Mouse (Mus musculus) intestine, embryonic 15.5 days (tissue): ENCODE data around the gene Emc8. TPM values are rescaled to one million over a fixed set of nuclear protein-coding genes. Genes with fewer than 3 reads are reported as not detected.
"Not testable (repeated sequence)": the region's sequence is repeated elsewhere in the genome, so short reads cannot be mapped to it uniquely, and the experiment has no call there.

Experiments
- ATAC-seq: fragments of 200-750 bp; cut with Nextera tagmentation; 2 replicates; pipeline ENCODE4 v1.8.0; 2017; ENCODE audit warnings: moderate TSS enrichment, moderate library complexity
- H3K27ac ChIP-seq: fragments of 300-500 bp; sonication (generic); 2 replicates; pipeline ENCODE4 v1.5.1; 2015; ENCODE audit warnings: mild to moderate bottlenecking, inconsistent platforms
- H3K27me3 ChIP-seq: fragments of 300-500 bp; sonication (generic); replicated peaks from 2 replicates; pipeline ENCODE4 v1.6.1; 2015; ENCODE audit warnings: inconsistent platforms
- H3K36me3 ChIP-seq: fragments of 300-500 bp; sonication (generic); 2 replicates; pipeline ENCODE4 v1.6.1; 2015; ENCODE audit warnings: inconsistent platforms
- H3K4me1 ChIP-seq: fragments of 300-500 bp; sonication (generic); replicated peaks from 2 replicates; pipeline ENCODE4 v1.6.1; 2015; ENCODE audit warnings: inconsistent platforms
- H3K4me2 ChIP-seq: fragments of 300-500 bp; sonication (generic); replicated peaks from 2 replicates; pipeline ENCODE4 v1.6.1; 2015; ENCODE audit warnings: mild to moderate bottlenecking, inconsistent platforms
- H3K4me3 ChIP-seq: fragments of 300-500 bp; sonication (generic); replicated peaks from 2 replicates; pipeline ENCODE4 v1.5.1; 2015; ENCODE audit warnings: inconsistent platforms
- H3K9ac ChIP-seq: fragments of 300-500 bp; sonication (generic); 2 replicates; pipeline ENCODE4 v1.6.1; 2015; ENCODE audit warnings: inconsistent platforms
- H3K9me3 ChIP-seq: fragments of 300-500 bp; sonication (generic); 2 replicates; pipeline ENCODE4 v1.6.1; 2016; ENCODE audit warnings: inconsistent platforms
- WGBS: fragments of 180-500 bp; shearing (Covaris S2); methylation state at CpG from one replicate; pipeline ENCODE4 v1.1.7; 2015; 5-methylcytosine and 5-hydroxymethylcytosine counted together
- polyA plus RNA-seq: library from polyadenylated mRNA; unstranded; fragments of >200 nt; fragmentation: Nextera tagmentation; extraction: Ambion mirVana; gene quantifications from 2 replicates; pipeline ENCODE4 v1.2.1, GENCODE M21; 2015

Emc8 gene
- polyA plus RNA-seq, 1 experiment from 2014 or later: 235 TPM

DNA sequence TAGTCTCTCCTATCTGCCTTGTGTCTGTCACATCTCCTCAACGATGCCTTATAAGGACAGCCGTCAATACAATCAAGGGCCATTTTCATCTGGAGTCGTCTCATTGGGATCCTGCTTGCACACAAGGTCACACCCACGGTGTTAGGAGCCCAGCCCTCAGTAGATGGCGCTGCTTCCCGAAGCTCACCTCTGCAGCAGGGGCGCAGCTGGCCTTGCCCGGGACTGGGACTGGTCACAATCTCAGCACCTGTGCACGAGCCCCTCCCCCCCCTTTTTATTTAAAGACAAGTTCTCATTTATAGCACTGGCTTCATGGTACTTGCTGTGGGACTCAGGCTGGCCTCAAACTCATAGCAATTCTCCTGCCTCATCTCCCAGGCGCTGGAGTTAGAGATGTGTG, 15.2 kb upstream of the Emc8 start:
- peaks cover 33% of the 10 kb centered on the region for H3K4me1 ChIP-seq
- no peak overlapping the region for H3K9ac ChIP-seq
- no peaks in the 10 kb centered on the region for H3K36me3 ChIP-seq
- 14% methylated on average over 10 of the region's 10 CpGs for WGBS
- H3K9me3 ChIP-seq: no peaks in the 10 kb centered on the region
- H3K27ac ChIP-seq: peak overlapping the region; percentile 85
- no peak overlapping the region for H3K4me3 ChIP-seq
- ATAC-seq: peak; percentile 67
- H3K4me2 ChIP-seq: peak overlapping the region; percentile 26; the same call in 1 of the 2 replicates
- no peaks in the 10 kb centered on the region for H3K27me3 ChIP-seq

DNA sequence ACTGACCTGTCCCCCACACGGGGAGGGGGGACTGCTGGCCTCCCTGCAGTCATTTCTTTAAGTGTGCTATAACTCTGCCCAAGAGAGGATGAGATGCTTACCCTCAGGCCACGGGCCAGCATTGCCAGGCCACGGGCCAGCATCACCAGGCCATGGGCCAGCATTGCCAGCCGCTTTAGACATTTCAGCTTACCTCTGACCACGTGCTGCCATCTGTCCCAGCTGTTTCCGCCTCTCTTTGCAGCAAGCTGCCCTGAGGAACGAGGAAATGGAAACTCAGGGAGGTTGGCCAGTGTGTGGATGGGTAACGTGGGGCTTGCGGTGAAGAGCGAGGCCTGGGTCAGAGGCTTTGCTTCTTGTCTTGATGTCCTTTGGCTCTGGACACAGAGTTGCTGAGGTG, 12.7 kb upstream of the Emc8 start:
- no peaks in the 10 kb centered on the region for H3K27me3 ChIP-seq
- H3K9ac ChIP-seq: no peak overlapping the region
- peaks cover 27% of the 10 kb centered on the region for H3K4me1 ChIP-seq
- ATAC-seq: no peak
- H3K27ac ChIP-seq: no peak overlapping the region
- no peaks in the 10 kb centered on the region for H3K9me3 ChIP-seq
- WGBS: 78% methylated on average over 10 of the region's 10 CpGs
- no peak overlapping the region for H3K4me2 ChIP-seq
- H3K36me3 ChIP-seq: no peaks in the 10 kb centered on the region
- H3K4me3 ChIP-seq: no peak overlapping the region

DNA sequence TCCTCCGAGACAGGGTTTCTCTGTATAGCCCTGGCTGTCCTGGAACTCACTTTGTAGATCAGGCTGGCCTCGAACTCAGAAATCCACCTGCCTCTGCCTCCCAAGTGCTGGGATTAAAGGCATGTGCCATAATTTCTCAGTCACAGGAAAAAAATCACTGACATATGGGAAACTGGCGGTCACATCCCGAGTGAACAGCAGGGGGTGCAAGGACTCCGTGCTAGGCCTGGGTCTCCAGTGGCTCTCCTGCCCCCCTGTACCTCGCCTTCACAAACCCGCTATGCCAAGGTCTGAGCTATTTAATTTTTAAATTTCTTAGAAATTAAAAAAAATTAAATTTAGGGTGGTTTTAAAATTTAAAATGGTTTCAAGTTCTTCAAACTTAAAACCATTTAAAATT, 12.0 kb upstream of the Emc8 start:
- Histone ChIP-seq H3K4me1 (peaks cover 21% of the 10 kb centered on the region), H3K27ac (0 out of 2 replicates have a peak overlapping the region, but pooled peaks have one; percentile 56)
- H3K9me3 ChIP-seq, H3K27me3 ChIP-seq, H3K4me3 ChIP-seq, ATAC-seq, H3K36me3 ChIP-seq, H3K4me2 ChIP-seq, H3K9ac ChIP-seq: not testable (repeated sequence)
- 48% methylated on average over 7 of the region's 7 CpGs for WGBS

DNA sequence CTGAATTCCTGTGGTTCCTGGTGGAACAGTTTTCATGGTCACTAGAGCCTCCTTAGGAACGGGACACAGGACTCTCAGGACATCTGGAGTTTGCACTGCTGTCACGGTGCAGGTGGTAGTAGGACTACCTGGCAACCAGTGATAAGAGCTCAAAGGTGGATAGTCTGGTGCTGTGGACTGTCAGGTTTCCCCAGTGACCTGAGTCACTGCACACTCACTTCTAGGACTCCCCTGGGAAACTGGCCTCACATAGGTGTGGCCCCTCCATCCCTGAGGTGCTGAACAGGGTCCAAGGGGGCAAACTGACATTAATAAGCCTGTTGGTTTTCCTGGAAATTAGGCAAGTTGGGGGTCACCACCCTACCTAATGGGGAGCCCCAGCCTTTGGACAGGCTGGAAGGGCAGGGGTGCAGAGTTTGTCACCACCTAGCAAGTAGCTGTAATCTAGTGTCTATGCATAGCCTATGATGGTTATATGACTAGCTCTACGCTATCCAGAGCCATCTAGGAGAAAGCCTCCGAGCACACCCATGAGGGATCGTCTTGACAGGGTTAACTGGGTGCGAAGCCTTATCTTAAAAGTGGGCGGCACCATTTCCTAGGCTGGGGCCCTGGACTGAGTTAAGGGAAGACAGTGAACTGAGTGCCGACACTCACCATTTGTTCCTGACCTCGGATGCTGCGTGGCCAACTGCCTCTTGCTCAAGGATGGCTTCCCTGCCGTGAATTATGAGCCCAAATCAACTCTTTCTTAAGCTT, 11.4 kb upstream of the Emc8 start:
- peak; percentile 79 for ATAC-seq

DNA sequence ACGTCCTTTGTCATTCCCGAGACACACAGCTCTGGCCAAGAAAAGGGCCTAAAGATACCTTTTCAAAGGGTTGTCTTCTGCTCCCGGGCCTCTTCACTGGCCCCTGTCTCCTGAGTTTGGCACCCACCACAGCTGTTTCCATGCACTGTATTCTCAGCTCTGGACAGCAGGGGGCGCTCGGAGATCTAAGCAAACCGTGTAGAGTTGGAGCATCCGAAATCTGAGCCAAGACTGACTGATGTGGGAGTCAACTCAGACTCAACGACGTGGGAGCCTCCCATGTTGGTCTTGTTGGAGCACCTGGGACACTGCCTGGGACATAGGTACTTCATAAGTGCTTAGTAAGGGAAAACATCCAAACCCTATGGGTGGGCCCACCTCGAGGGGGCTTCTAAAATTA, 10.1 kb upstream of the Emc8 start:
- no peak overlapping the region for H3K4me2 ChIP-seq
- H3K27ac ChIP-seq: no peak overlapping the region
- no peaks in the 10 kb centered on the region for H3K27me3 ChIP-seq
- no peak overlapping the region for H3K4me3 ChIP-seq
- 14% methylated on average over 10 of the region's 10 CpGs for WGBS
- peak; percentile 8; the same call in 1 of the 2 replicates for ATAC-seq
- 0 out of 2 replicates have a peak, but pooled peaks cover 7% of the 10 kb centered on the region for H3K4me1 ChIP-seq
- H3K9ac ChIP-seq: no peak overlapping the region
- peaks cover 6% of the 10 kb centered on the region for H3K36me3 ChIP-seq
- no peaks in the 10 kb centered on the region for H3K9me3 ChIP-seq

More for the DNA sequence above, 11.4 kb upstream of the Emc8 start:
- 39% methylated on average over 11 of the region's 11 CpGs for WGBS
- H3K9me3 ChIP-seq: no peaks in the 10 kb centered on the region
- H3K9ac ChIP-seq: no peak overlapping the region
- peak overlapping the region; percentile 8 for H3K4me2 ChIP-seq
- H3K36me3 ChIP-seq: no peaks in the 10 kb centered on the region
- H3K27ac ChIP-seq: peak overlapping the region; percentile 56; the same call in 1 of the 2 replicates
- no peaks in the 10 kb centered on the region for H3K27me3 ChIP-seq
- no peak overlapping the region for H3K4me3 ChIP-seq
- peaks cover 15% of the 10 kb centered on the region for H3K4me1 ChIP-seq

- Histone ChIP-seq H3K4me2 (no peak overlapping the region), H3K4me3 (no peak overlapping the region), H3K4me1 (peaks cover 9% of the 10 kb centered on the region; the same call in 1 of the 2 replicates), H3K36me3 (peaks cover 29% of the 10 kb centered on the region), H3K27ac (no peak overlapping the region), H3K9ac (no peak overlapping the region), H3K9me3 (no peaks in the 10 kb centered on the region), H3K27me3 (no peaks in the 10 kb centered on the region)
- 76% methylated on average over 8 of the region's 8 CpGs for WGBS
- ATAC-seq: no peak
Measured at GRCm38 (mm10) chr8:120675718-120676117, 7.3 kb upstream of the Emc8 start.

DNA sequence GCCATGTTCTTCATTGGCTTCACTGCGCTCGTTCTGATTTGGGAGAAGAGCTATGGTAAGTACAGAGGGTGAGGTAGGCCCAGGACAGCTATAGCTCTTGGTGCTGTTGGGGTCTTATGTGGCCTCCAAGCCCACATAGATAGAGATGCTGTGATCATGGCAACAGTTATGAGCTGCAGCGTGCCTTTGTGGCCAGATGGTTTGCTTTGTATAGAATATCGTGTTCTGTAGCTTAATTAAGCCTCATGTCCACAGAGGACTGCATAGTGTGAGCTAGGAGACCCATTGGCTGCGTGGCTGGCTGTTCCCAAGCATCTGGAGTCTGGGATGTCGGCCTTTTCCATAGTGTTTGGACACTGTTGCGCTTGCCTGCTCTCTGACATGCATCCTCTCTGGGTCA, 4.9 kb upstream of the Emc8 start:
- WGBS: 97% methylated on average over 7 of the region's 7 CpGs
- H3K9me3 ChIP-seq: no peaks in the 10 kb centered on the region
- H3K27me3 ChIP-seq: no peaks in the 10 kb centered on the region
- no peak overlapping the region for H3K9ac ChIP-seq
- no peak overlapping the region for H3K27ac ChIP-seq
- H3K36me3 ChIP-seq: peaks cover 38% of the 10 kb centered on the region
- no peak overlapping the region for H3K4me2 ChIP-seq
- H3K4me1 ChIP-seq: peaks cover 12% of the 10 kb centered on the region; the same call in 1 of the 2 replicates
- H3K4me3 ChIP-seq: no peak overlapping the region
- no peak for ATAC-seq

DNA sequence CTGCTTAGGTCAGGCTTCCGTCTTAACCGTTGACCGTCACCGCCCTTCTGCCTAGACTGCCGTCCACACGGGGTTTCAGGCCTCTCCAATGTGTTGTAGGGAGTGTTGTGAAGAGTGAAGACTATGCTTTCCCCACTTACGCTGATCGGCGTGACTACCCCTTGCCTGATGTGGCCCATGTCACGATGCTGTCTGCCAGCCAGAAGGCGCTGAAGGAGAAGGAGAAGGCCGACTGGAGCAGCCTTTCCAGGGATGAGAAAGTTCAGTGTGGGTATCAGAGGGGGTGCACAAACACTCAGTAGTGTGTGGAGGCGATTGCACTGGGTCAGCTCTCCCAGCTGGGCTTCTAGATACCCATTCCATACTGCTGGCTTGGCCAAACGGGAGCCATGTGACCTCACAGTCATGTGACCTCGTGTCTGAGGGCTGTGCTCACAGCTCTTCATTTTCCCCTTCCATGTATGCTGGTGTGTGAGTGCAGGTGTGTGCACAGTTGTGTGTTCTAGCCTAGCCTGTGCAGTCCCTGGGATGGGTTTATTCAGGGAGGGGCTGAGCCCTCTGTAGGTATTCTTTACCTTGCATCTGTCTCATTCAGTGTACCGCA, 4.4 kb upstream of the Emc8 start:
- no peak overlapping the region for H3K9ac ChIP-seq
- H3K4me2 ChIP-seq: no peak overlapping the region
- no peak overlapping the region for H3K27ac ChIP-seq
- peaks cover 12% of the 10 kb centered on the region; the same call in 1 of the 2 replicates for H3K4me1 ChIP-seq
- H3K9me3 ChIP-seq: no peaks in the 10 kb centered on the region
- H3K27me3 ChIP-seq: no peaks in the 10 kb centered on the region
- no peak for ATAC-seq
- H3K36me3 ChIP-seq: peaks cover 38% of the 10 kb centered on the region
- WGBS: 93% methylated on average over 16 of the region's 16 CpGs
- no peak overlapping the region for H3K4me3 ChIP-seq

GRCm38 (mm10) chr8:120671775-120672174, 3.4 kb upstream of the Emc8 start:
- no peaks in the 10 kb centered on the region for H3K9me3 ChIP-seq
- H3K9ac ChIP-seq: no peak overlapping the region
- H3K36me3 ChIP-seq: peaks cover 38% of the 10 kb centered on the region
- H3K4me2 ChIP-seq: no peak overlapping the region
- H3K27me3 ChIP-seq: no peaks in the 10 kb centered on the region
- no peak for ATAC-seq
- H3K4me3 ChIP-seq: no peak overlapping the region
- no peak overlapping the region for H3K27ac ChIP-seq
- WGBS: 61% methylated on average over 6 of the region's 6 CpGs
- H3K4me1 ChIP-seq: peaks cover 15% of the 10 kb centered on the region

GRCm38 (mm10) chr8:120667561-120668373, 606 bp downstream of the Emc8 start, which contains the start of the genes Gm27021 and Cox4i1:
Gene Gm27021 (minus strand): TSS chr8:120668079.
Gene Cox4i1 (plus strand): TSS chr8:120668222.
- peak within 1 kb of the TSS; percentile 88 for H3K27ac ChIP-seq
- no peaks in the 10 kb centered on the region for H3K9me3 ChIP-seq
- ATAC-seq: peak; percentile 94
- H3K27me3 ChIP-seq: no peaks in the 10 kb centered on the region
- H3K9ac ChIP-seq: peak within 1 kb of the TSS; percentile 96
- peaks cover 42% of the 10 kb centered on the region for H3K4me1 ChIP-seq
- peak within 1 kb of the TSS; percentile 82 for H3K4me2 ChIP-seq
- H3K36me3 ChIP-seq: peaks cover 25% of the 10 kb centered on the region
- H3K4me3 ChIP-seq: peak within 1 kb of the TSS; percentile 91
- WGBS: under 1% methylated on average over 95 of the region's 105 CpGs

GRCm38 (mm10) chr8:120666807-120667470, 1.4 kb downstream of the Emc8 start:
- no peak for ATAC-seq
- peaks cover 42% of the 10 kb centered on the region for H3K4me1 ChIP-seq
- H3K9ac ChIP-seq: peak overlapping the region; percentile 88
- peaks cover 17% of the 10 kb centered on the region for H3K36me3 ChIP-seq
- peak overlapping the region; percentile 91 for H3K4me3 ChIP-seq
- peak overlapping the region; percentile 88; the same call in 1 of the 2 replicates for H3K27ac ChIP-seq
- WGBS: 3% methylated on average over 17 of the region's 17 CpGs
- H3K4me2 ChIP-seq: peak overlapping the region; percentile 73
- H3K27me3 ChIP-seq: no peaks in the 10 kb centered on the region
- no peaks in the 10 kb centered on the region for H3K9me3 ChIP-seq
